Mouse (Mus musculus) midbrain, postnatal 0 days (tissue): ENCODE data around the gene Tubb3. TPM values are rescaled to one million over a fixed set of nuclear protein-coding genes. Genes with fewer than 3 reads are reported as not detected.

Experiments
- ATAC-seq: fragments of 200-750 bp; cut with Nextera tagmentation; 2 replicates; pipeline ENCODE4 v1.8.0; 2017; ENCODE audit warnings: moderate number of reproducible peaks, mild to moderate bottlenecking, moderate TSS enrichment, moderate library complexity; ENCODE audit not compliant: low FRiP score
- DNase-seq: peaks from one replicate; pipeline ENCODE4 v3.0.0-alpha.2; 2015; ENCODE audit warnings: low spot score
- H3K27ac ChIP-seq: fragments of 300-500 bp; sonication (generic); 2 replicates; pipeline ENCODE4 v1.5.1; 2014; ENCODE audit warnings: low read depth, mild to moderate bottlenecking, low read length, mixed read lengths
- H3K27me3 ChIP-seq: fragments of 300-500 bp; sonication (generic); 2 replicates; pipeline ENCODE4 v1.6.1; 2014; ENCODE audit warnings: low read length, control low read depth, mixed read lengths; ENCODE audit not compliant: insufficient read depth
- H3K36me3 ChIP-seq: fragments of 300-500 bp; sonication (generic); 2 replicates; pipeline ENCODE4 v1.6.1; 2014; ENCODE audit warnings: low read length, control low read depth, mixed read lengths; ENCODE audit not compliant: insufficient read depth
- H3K4me1 ChIP-seq: fragments of 300-500 bp; sonication (generic); 2 replicates; pipeline ENCODE4 v1.6.1; 2014; ENCODE audit warnings: mild to moderate bottlenecking, control low read depth, antibody characterized with exemption, low read length, mixed read lengths; ENCODE audit not compliant: insufficient read depth
- H3K4me2 ChIP-seq: fragments of 300-500 bp; sonication (generic); 2 replicates; pipeline ENCODE4 v1.6.1; 2014; ENCODE audit warnings: low read depth, mild to moderate bottlenecking, low read length, mixed read lengths; ENCODE audit not compliant: poor library complexity, severe bottlenecking
- H3K4me3 ChIP-seq: fragments of 300-500 bp; sonication (generic); 2 replicates; pipeline ENCODE4 v1.5.1; 2014; ENCODE audit warnings: low read depth, mild to moderate bottlenecking, low read length, moderate library complexity
- H3K9ac ChIP-seq: fragments of 300-500 bp; sonication (generic); replicated peaks from 2 replicates; pipeline ENCODE4 v1.6.1; 2014; ENCODE audit warnings: mild to moderate bottlenecking, low read length, moderate library complexity, mixed read lengths; ENCODE audit not compliant: poor library complexity, severe bottlenecking
- H3K9me3 ChIP-seq: fragments of 300-500 bp; sonication (generic); 2 replicates; pipeline ENCODE4 v1.6.1; 2016; ENCODE audit warnings: low read length, control low read depth
- CTCF ChIP-seq: IDR thresholded peaks from 2 replicates; pipeline ENCODE4 v1.5.1; 2016; ENCODE audit warnings: antibody characterized with exemption, mild to moderate bottlenecking
- WGBS: fragments of 180-500 bp; shearing (Covaris S2); extraction: QIAGEN DNeasy Blood & Tissue Kit; methylation state at CpG from one replicate; pipeline ENCODE4 v1.1.7; 2014; 5-methylcytosine and 5-hydroxymethylcytosine counted together
- polyA plus RNA-seq: library from polyadenylated mRNA; unstranded; fragments of >200 nt; fragmentation: Nextera tagmentation; extraction: Ambion mirVana; gene quantifications from 2 replicates; pipeline ENCODE4 v1.2.1, GENCODE M21; 2015
- total RNA-seq: library from RNA; depleted of rRNA; stranded (reverse); fragments of >200 nt; gene quantifications from 2 replicates; pipeline ENCODE4 v1.2.3, GENCODE M21; 2014; rRNA removed

Gene Tubb3
- total RNA-seq (3,827 and 3,963 TPM in 2 replicates), polyA plus RNA-seq (1,921 and 2,058 TPM in 2 replicates)

DNA sequence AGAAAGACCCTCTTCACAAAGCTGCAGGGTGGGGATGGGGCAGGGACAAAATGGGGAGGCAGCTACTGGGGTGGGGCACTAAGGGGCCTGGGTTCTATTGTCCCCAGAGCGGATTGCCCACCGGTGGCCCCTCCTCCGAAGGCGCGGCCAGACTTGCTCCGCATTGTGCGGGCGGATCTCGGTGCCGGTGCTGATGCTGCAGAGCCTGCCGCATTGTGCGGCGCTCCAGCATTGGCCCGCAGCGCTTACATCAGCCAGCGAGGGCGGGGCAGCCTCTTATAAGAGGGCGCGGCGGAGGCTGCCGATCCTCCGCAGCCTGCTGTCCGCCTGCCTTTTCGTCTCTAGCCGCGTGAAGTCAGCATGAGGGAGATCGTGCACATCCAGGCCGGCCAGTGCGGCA lies at the start of gene Tubb3:
Tubb3 (plus strand) TSS at position 179 of the 400 bp plus-strand sequence.
- peaks cover 14% of the 10 kb centered on the region for H3K4me1 ChIP-seq
- peak within 1 kb of the TSS; percentile 77 for H3K9ac ChIP-seq
- under 1% methylated on average over 29 of the region's 29 CpGs for WGBS
- no peaks in the 10 kb centered on the region for H3K36me3 ChIP-seq
- peak within 1 kb of the TSS; percentile 89 for H3K4me2 ChIP-seq
- H3K27me3 ChIP-seq: no peaks in the 10 kb centered on the region
- peak; percentile 90 for ATAC-seq
- H3K27ac ChIP-seq: peak within 1 kb of the TSS; percentile 98
- H3K9me3 ChIP-seq: no peaks in the 10 kb centered on the region
- peak; percentile 97 for DNase-seq
- TF ChIP-seq CTCF: no peak
- peak within 1 kb of the TSS; percentile 47 for H3K4me3 ChIP-seq

DNA sequence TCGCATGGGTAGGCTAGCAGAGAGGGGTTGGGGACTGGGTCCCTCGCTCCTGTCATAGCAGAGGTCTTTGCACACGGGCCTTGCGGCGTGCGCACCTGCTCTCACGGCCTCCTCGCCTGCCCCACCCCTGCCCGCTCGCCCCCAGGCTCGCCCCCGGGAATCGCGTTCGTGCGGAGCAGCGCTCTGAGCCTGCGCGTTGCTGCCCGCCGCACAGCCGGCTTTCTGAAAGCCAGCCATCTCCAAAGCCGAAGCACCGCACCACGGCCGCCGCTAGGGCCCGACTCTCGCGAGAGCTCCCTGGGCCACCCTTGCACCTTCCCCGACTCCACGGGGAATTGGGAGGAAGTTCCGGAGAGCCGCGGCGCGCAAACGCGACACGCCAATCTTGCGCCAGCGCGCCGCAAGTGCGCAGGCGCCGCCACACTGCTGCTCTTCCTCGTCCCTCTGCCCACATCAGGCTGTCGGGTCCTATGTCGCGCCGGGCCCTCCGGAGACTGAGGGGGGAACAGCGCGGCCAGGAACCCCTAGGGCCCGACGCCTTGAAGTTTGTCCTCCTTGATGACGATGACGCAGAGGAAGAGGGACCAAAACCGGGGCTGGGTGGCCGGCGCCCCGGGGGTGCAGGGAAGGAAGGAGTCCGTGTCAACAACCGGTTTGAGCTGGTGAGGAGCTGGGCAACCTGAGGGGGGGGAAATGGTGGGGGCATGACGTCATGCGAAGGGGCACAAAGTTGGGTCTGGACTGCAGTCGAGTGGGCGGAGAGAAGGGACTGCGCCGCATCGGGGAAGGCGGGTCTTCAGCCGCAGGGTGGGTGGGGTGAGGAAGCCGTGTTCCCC lies 37.6 kb upstream of the Tubb3 start, which contains the start of gene Tcf25:
Tcf25 (plus strand) TSS at position 351 of the 836 bp plus-strand sequence.
- peak; percentile 79 for TF ChIP-seq CTCF
- peaks cover 17% of the 10 kb centered on the region for H3K36me3 ChIP-seq
- peak within 1 kb of the TSS; percentile 85 for H3K9ac ChIP-seq
- peaks cover 8% of the 10 kb centered on the region; the same call in 1 of the 2 replicates for H3K4me1 ChIP-seq
- WGBS: under 1% methylated on average over 75 of the region's 75 CpGs
- DNase-seq: peak; percentile 99
- peak within 1 kb of the TSS; percentile 52 for H3K4me2 ChIP-seq
- peak within 1 kb of the TSS; percentile 61 for H3K4me3 ChIP-seq
- H3K27me3 ChIP-seq: no peaks in the 10 kb centered on the region
- no peaks in the 10 kb centered on the region for H3K9me3 ChIP-seq
- H3K27ac ChIP-seq: peak within 1 kb of the TSS; percentile 94
- peak; percentile 93 for ATAC-seq

DNA sequence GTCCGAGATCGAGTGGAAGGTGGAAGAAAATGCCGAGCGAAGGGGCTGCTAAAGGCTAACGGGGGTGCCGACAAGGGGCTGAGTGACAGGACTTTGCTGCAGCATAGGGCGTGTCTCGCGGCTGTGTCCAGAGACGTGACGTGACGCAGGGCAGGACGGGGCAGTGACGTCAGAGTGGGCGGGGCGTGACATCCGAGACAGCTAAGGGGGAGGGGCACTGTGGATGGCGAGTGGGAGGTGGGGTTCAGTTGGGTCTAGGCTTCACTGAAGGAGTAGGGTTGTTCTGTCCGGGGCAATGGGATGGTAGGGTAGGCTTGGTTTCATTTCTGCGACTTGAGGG lies 37.0 kb upstream of the Tubb3 start:
- H3K27me3 ChIP-seq: no peaks in the 10 kb centered on the region
- peak overlapping the region; percentile 61 for H3K4me3 ChIP-seq

DNA sequence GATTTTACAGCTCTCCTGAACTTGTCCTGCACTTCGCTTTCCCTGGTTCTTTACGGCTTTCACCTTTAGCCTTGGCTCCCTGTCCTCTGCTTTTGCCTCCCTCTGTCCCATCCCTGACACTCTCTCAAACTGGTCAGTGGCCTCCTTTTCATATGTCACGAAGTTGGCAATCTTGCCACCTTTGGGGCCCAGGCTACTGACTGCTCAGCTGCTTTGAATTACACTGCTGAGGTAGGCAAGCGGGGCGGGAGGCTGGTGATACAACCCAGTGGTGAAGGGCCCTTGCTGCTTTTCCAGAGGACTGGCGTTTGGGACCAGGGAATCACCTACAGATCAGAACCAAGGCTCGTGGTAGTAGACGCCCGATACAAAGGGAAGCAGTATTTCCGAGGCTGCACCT lies 35.5 kb upstream of the Tubb3 start:
- ATAC-seq: no peak
- Histone ChIP-seq H3K27ac (no peak overlapping the region; the same call in 1 of the 2 replicates), H3K9ac (no peak overlapping the region), H3K9me3 (no peaks in the 10 kb centered on the region), H3K4me2 (no peak overlapping the region), H3K4me3 (no peak overlapping the region), H3K36me3 (no peaks in the 10 kb centered on the region; the same call in 1 of the 2 replicates), H3K4me1 (peaks cover 8% of the 10 kb centered on the region; the same call in 1 of the 2 replicates), H3K27me3 (no peaks in the 10 kb centered on the region)
- DNase-seq: no peak
- TF ChIP-seq CTCF: no peak
- 77% methylated on average over 10 of the region's 10 CpGs for WGBS

More for the DNA sequence above, 37.0 kb upstream of the Tubb3 start:
- under 1% methylated on average over 20 of the region's 20 CpGs for WGBS
- Histone ChIP-seq H3K4me1 (peaks cover 8% of the 10 kb centered on the region; the same call in 1 of the 2 replicates), H3K9ac (peak overlapping the region; percentile 85), H3K9me3 (no peaks in the 10 kb centered on the region), H3K36me3 (peaks cover 11% of the 10 kb centered on the region), H3K4me2 (peak overlapping the region; percentile 52), H3K27ac (peak overlapping the region; percentile 94)
- TF ChIP-seq CTCF: no peak
- ATAC-seq: peak; percentile 79
- peak; percentile 92 for DNase-seq

- no peak overlapping the region for H3K9ac ChIP-seq
- H3K27ac ChIP-seq: no peak overlapping the region
- no peak overlapping the region for H3K4me2 ChIP-seq
- no peak for TF ChIP-seq CTCF
- no peak for ATAC-seq
- no peak overlapping the region for H3K4me3 ChIP-seq
- H3K9me3 ChIP-seq: no peaks in the 10 kb centered on the region
- 47% methylated on average over 8 of the region's 8 CpGs for WGBS
- no peaks in the 10 kb centered on the region; the same call in 1 of the 2 replicates for H3K36me3 ChIP-seq
- peaks cover 8% of the 10 kb centered on the region; the same call in 1 of the 2 replicates for H3K4me1 ChIP-seq
- peak; percentile 7 for DNase-seq
- no peaks in the 10 kb centered on the region for H3K27me3 ChIP-seq
Observed at GRCm38 (mm10) chr8:123376106-123376505, 35.1 kb upstream of the Tubb3 start.

DNA sequence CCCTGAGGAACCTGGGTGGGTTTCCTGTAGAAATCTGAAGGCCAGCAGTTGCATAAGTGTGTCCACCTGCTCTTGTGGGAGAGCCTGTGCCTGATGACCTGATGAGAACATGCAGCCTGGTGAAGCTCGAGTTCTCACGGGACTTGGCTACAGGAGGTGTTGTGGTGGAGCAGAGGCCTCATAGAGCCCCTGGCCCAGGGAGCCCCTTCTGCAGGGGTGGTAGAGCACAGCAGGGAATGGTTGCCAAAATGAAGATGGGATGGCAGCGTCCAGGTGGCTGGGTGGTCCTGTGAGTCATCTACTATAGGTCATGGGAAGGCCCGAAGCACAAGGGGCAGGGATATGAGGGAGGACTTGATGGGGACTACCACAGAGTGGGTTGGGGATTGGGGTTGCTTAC lies 29.5 kb upstream of the Tubb3 start:
- WGBS: 90% methylated on average over 4 of the region's 4 CpGs
- no peak for TF ChIP-seq CTCF

More for the DNA sequence above, 29.5 kb upstream of the Tubb3 start:
- Histone ChIP-seq H3K27ac (no peak overlapping the region), H3K27me3 (no peaks in the 10 kb centered on the region), H3K4me2 (no peak overlapping the region), H3K36me3 (peaks cover 40% of the 10 kb centered on the region), H3K9ac (no peak overlapping the region), H3K4me1 (no peaks in the 10 kb centered on the region), H3K4me3 (no peak overlapping the region), H3K9me3 (no peaks in the 10 kb centered on the region)
- DNase-seq: no peak
- ATAC-seq: no peak
